Mouse (Mus musculus): ENCODE measurements around the gene Zfp513. TPM values are rescaled to one million over a fixed set of nuclear protein-coding genes. Genes with fewer than 3 reads are reported as not detected.

Gene Zfp513
- polyA plus RNA-seq, 1 experiment from 2014 or later = 4.8 TPM

- no peak for ATAC-seq (replicated peaks; ENCODE audit: insufficient number of reproducible peaks, low FRiP score, low TSS enrichment)
- H3K27ac ChIP-seq (ENCODE audit: low read depth, low read length) = no peak overlapping the region
- H3K4me2 ChIP-seq = no peak overlapping the region
- H3K4me3 ChIP-seq (ENCODE audit: low read depth, low read length) = no peak overlapping the region
- no peaks in the 10 kb centered on the region for H3K9me3 ChIP-seq (replicated peaks; ENCODE audit: control insufficient read depth, low read length)
- H3K9ac ChIP-seq (ENCODE audit: low read depth, low read length) = no peak overlapping the region
- H3K27me3 ChIP-seq (ENCODE audit: control insufficient read depth, insufficient read depth, low read length) = no peaks in the 10 kb centered on the region
- H3K4me1 ChIP-seq (ENCODE audit: control insufficient read depth, insufficient read depth, low read length) = no peaks in the 10 kb centered on the region
- H3K36me3 ChIP-seq (ENCODE audit: control insufficient read depth, insufficient read depth, low read length) = peaks cover 50% of the 10 kb centered on the region
These were observed 39.6 kb downstream of the Zfp513 start for GRCm38 (mm10) chr5:31162462-31162861.

GRCm38 (mm10) chr5:31154152-31154553 lies 48.0 kb downstream of the Zfp513 start, which contains the start of gene Mpv17:
Gene Mpv17 (minus strand): TSS chr5:31154251.
- Histone ChIP-seq H3K36me3 (ENCODE audit: control insufficient read depth, insufficient read depth, low read length) (peaks cover 22% of the 10 kb centered on the region), H3K4me3 (ENCODE audit: low read depth, low read length) (peak within 1 kb of the TSS; percentile 64)

GRCm38 (mm10) chr5:31153516-31154151 lies 48.5 kb downstream of the Zfp513 start:
- Histone ChIP-seq H3K27me3 (ENCODE audit: control insufficient read depth, insufficient read depth, low read length) (no peaks in the 10 kb centered on the region), H3K4me1 (ENCODE audit: control insufficient read depth, insufficient read depth, low read length) (peaks cover 8% of the 10 kb centered on the region), H3K9ac (ENCODE audit: low read depth, low read length) (peak overlapping the region; percentile 80), H3K9me3 (replicated peaks; ENCODE audit: control insufficient read depth, low read length) (no peaks in the 10 kb centered on the region), H3K36me3 (ENCODE audit: control insufficient read depth, insufficient read depth, low read length) (peaks cover 17% of the 10 kb centered on the region), H3K27ac (ENCODE audit: low read depth, low read length) (no peak overlapping the region), H3K4me2 (peak overlapping the region; percentile 83), H3K4me3 (ENCODE audit: low read depth, low read length) (peak overlapping the region; percentile 64)
- WGBS (ENCODE audit: insufficient replicate concordance) = 28% methylated on average over 6 of the region's 6 CpGs
- no peak for ATAC-seq (replicated peaks; ENCODE audit: insufficient number of reproducible peaks, low FRiP score, low TSS enrichment)

More at GRCm38 (mm10) chr5:31154152-31154553, 48.0 kb downstream of the Zfp513 start, which contains the start of gene Mpv17:
- Histone ChIP-seq H3K9me3 (replicated peaks; ENCODE audit: control insufficient read depth, low read length) (no peaks in the 10 kb centered on the region), H3K9ac (ENCODE audit: low read depth, low read length) (peak within 1 kb of the TSS; percentile 80), H3K4me2 (peak within 1 kb of the TSS; percentile 83), H3K27ac (ENCODE audit: low read depth, low read length) (peak within 1 kb of the TSS; percentile 59; the same call in 1 of the 2 replicates), H3K27me3 (ENCODE audit: control insufficient read depth, insufficient read depth, low read length) (no peaks in the 10 kb centered on the region), H3K4me1 (ENCODE audit: control insufficient read depth, insufficient read depth, low read length) (peaks cover 8% of the 10 kb centered on the region)
- peak; percentile 94 for ATAC-seq (replicated peaks; ENCODE audit: insufficient number of reproducible peaks, low FRiP score, low TSS enrichment)
- WGBS (ENCODE audit: insufficient replicate concordance) = under 1% methylated on average over 19 of the region's 19 CpGs

- Histone ChIP-seq H3K4me3 (ENCODE audit: low read depth, low read length) (no peak overlapping the region), H3K4me1 (ENCODE audit: control insufficient read depth, insufficient read depth, low read length) (peaks cover 8% of the 10 kb centered on the region), H3K36me3 (ENCODE audit: control insufficient read depth, insufficient read depth, low read length) (no peaks in the 10 kb centered on the region), H3K9ac (ENCODE audit: low read depth, low read length) (no peak overlapping the region), H3K9me3 (replicated peaks; ENCODE audit: control insufficient read depth, low read length) (no peaks in the 10 kb centered on the region), H3K27ac (ENCODE audit: low read depth, low read length) (no peak overlapping the region), H3K4me2 (no peak overlapping the region), H3K27me3 (ENCODE audit: control insufficient read depth, insufficient read depth, low read length) (no peaks in the 10 kb centered on the region)
- WGBS (ENCODE audit: insufficient replicate concordance) = 82% methylated on average over 3 of the region's 3 CpGs
- no peak for ATAC-seq (replicated peaks; ENCODE audit: insufficient number of reproducible peaks, low FRiP score, low TSS enrichment)
These were observed 50.4 kb downstream of the Zfp513 start for GRCm38 (mm10) chr5:31151746-31152145.

- Histone ChIP-seq H3K4me2 (no peak overlapping the region), H3K9me3 (replicated peaks; ENCODE audit: control insufficient read depth, low read length) (no peaks in the 10 kb centered on the region), H3K27ac (ENCODE audit: low read depth, low read length) (no peak overlapping the region), H3K4me1 (ENCODE audit: control insufficient read depth, insufficient read depth, low read length) (peaks cover 8% of the 10 kb centered on the region), H3K36me3 (ENCODE audit: control insufficient read depth, insufficient read depth, low read length) (0 out of 2 replicates have a peak, but pooled peaks cover 4% of the 10 kb centered on the region), H3K4me3 (ENCODE audit: low read depth, low read length) (no peak overlapping the region), H3K27me3 (ENCODE audit: control insufficient read depth, insufficient read depth, low read length) (no peaks in the 10 kb centered on the region), H3K9ac (ENCODE audit: low read depth, low read length) (no peak overlapping the region)
- 81% methylated on average over 4 of the region's 4 CpGs for WGBS (ENCODE audit: insufficient replicate concordance)
- no peak for ATAC-seq (replicated peaks; ENCODE audit: insufficient number of reproducible peaks, low FRiP score, low TSS enrichment)
These were observed 52.3 kb downstream of the Zfp513 start for GRCm38 (mm10) chr5:31149781-31150180.

Other genes starting within 250 kb of the Zfp513 start
- gene Preb, start 241.9 kb downstream of the Zfp513 start, polyA plus RNA-seq (2014; fragmentation: Nextera tagmentation; extraction: Ambion mirVana) = 69.1 and 70.2 TPM in 2 replicates
- 0.04 and 0.15 TPM in 2 replicates for gene Tcf23, start 233.6 kb downstream of the Zfp513 start, polyA plus RNA-seq (2014; fragmentation: Nextera tagmentation; extraction: Ambion mirVana)
- gene Atraid, start 154.0 kb downstream of the Zfp513 start, polyA plus RNA-seq (2014; fragmentation: Nextera tagmentation; extraction: Ambion mirVana) = 96.8 and 101 TPM in 2 replicates
- gene Slc5a6, start 153.4 kb downstream of the Zfp513 start, polyA plus RNA-seq (2014; fragmentation: Nextera tagmentation; extraction: Ambion mirVana) = 5.4 and 7.1 TPM in 2 replicates
- 22.9 and 23.1 TPM in 2 replicates for gene Cad, start 147.5 kb downstream of the Zfp513 start, polyA plus RNA-seq (2014; fragmentation: Nextera tagmentation; extraction: Ambion mirVana)
- not detected in 2 replicates for gene Dnajc5g, start 96.0 kb downstream of the Zfp513 start, polyA plus RNA-seq (2014; fragmentation: Nextera tagmentation; extraction: Ambion mirVana)
- 0.47 and 0.48 TPM in 2 replicates for gene Slc30a3, start 94.1 kb downstream of the Zfp513 start, polyA plus RNA-seq (2014; fragmentation: Nextera tagmentation; extraction: Ambion mirVana)
- 13.9 and 16.7 TPM in 2 replicates for gene Trim54, start 85.6 kb downstream of the Zfp513 start, polyA plus RNA-seq (2014; fragmentation: Nextera tagmentation; extraction: Ambion mirVana)
- gene Ucn, start 63.5 kb downstream of the Zfp513 start, polyA plus RNA-seq (2014; fragmentation: Nextera tagmentation; extraction: Ambion mirVana) = 0.51 TPM in 1 of 2 replicates, not detected in the other
- gene Mpv17, start 48.1 kb downstream of the Zfp513 start, polyA plus RNA-seq (2014; fragmentation: Nextera tagmentation; extraction: Ambion mirVana) = 78.1 and 82.1 TPM in 2 replicates
- 0.76 and 1.2 TPM in 2 replicates for gene Gm29609, start 22.4 kb downstream of the Zfp513 start, polyA plus RNA-seq (2014; fragmentation: Nextera tagmentation; extraction: Ambion mirVana)
- 48.2 and 50.8 TPM in 2 replicates for gene Gtf3c2, start 22.2 kb downstream of the Zfp513 start, polyA plus RNA-seq (2014; fragmentation: Nextera tagmentation; extraction: Ambion mirVana)
- gene Snx17, start 9.1 kb downstream of the Zfp513 start, polyA plus RNA-seq (2014; fragmentation: Nextera tagmentation; extraction: Ambion mirVana) = 115 and 122 TPM in 2 replicates
- 56.7 and 58.6 TPM in 2 replicates for gene Eif2b4, start 8.9 kb downstream of the Zfp513 start, polyA plus RNA-seq (2014; fragmentation: Nextera tagmentation; extraction: Ambion mirVana)
- gene Ppm1g, start 18.4 kb upstream of the Zfp513 start, polyA plus RNA-seq (2014; fragmentation: Nextera tagmentation; extraction: Ambion mirVana) = 103 and 116 TPM in 2 replicates
- gene Nrbp1, start 38.6 kb upstream of the Zfp513 start, polyA plus RNA-seq (2014; fragmentation: Nextera tagmentation; extraction: Ambion mirVana) = 124 and 141 TPM in 2 replicates
- gene Gm9970, start 38.9 kb upstream of the Zfp513 start, polyA plus RNA-seq (2014; fragmentation: Nextera tagmentation; extraction: Ambion mirVana) = 0.53 and 0.59 TPM in 2 replicates
- 7.1 and 7.7 TPM in 2 replicates for gene Krtcap3, start 49.4 kb upstream of the Zfp513 start, polyA plus RNA-seq (2014; fragmentation: Nextera tagmentation; extraction: Ambion mirVana)
- 22.7 and 30.7 TPM in 2 replicates for gene Ift172, start 88.8 kb upstream of the Zfp513 start, polyA plus RNA-seq (2014; fragmentation: Nextera tagmentation; extraction: Ambion mirVana)
- 22.3 and 28.5 TPM in 2 replicates for gene Fndc4, start 93.8 kb upstream of the Zfp513 start, polyA plus RNA-seq (2014; fragmentation: Nextera tagmentation; extraction: Ambion mirVana)
- gene Gckr, start 95.1 kb upstream of the Zfp513 start, polyA plus RNA-seq (2014; fragmentation: Nextera tagmentation; extraction: Ambion mirVana) = 0.51 and 0.60 TPM in 2 replicates

Measured in heart, embryonic 11.5 days (tissue).